Mouse (Mus musculus) retina, postnatal 1 day (tissue): ENCODE data around the gene Rprm.

ENCODE experiments used
- DNase-seq: peaks from one replicate; pipeline ENCODE4 v3.0.0-alpha.2; 2012

Rprm gene

DNA sequence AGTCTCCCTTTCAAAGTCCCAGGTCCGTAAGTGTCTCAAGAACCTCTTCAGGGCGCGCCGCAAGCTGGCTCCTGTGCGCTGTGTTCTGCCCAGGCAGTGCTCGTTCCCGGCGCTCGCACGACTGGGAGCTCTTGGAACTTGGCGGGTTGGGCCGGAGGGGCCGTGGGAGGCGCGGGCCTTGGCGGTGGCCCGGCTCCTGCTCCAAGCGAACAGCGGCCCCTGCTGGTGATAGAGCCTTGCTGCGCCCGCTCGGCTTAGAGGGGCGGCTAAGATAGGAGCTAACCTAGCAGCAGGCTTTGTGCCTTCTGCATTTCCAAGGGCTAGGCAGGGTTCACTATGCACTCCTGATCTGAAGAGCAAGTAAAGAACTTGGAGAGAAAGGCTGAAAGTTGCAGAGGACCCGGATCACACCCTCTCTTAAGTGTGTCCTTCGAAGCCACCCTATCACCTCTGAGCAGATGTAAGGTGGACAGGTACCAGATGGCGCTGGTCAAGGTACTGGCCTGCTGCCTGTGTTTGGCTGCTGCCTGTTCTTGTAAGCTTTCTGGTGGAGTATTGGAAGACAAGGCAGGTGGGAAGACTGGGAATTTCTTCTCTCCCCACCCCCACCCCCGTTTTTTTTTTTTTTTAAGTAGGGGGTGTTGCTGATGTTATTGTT lies at the start of gene Rprm:
TSS of gene Rprm (minus strand) at position 123 of the 658 bp plus-strand sequence.
- peak; percentile 94 for DNase-seq

DNA sequence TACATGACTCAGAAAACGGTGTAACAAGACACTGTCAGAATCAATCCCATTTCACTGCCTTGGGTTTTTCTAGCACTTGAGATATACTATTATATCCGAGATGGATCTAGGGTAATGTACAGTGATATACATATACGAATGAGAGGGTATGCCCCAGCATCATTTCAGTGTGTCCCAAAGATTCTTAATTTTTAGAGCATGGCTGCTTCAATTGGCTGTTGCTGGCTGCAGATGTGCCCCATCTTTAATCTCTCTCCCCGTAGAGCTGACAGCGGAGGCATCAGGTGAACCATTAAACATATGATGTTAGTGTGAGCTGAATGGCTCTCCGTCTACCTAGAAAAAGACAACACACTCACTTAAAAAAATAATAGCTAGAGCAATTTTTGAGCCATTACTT lies 34.0 kb upstream of the Rprm start:
- DNase-seq = no peak

DNA sequence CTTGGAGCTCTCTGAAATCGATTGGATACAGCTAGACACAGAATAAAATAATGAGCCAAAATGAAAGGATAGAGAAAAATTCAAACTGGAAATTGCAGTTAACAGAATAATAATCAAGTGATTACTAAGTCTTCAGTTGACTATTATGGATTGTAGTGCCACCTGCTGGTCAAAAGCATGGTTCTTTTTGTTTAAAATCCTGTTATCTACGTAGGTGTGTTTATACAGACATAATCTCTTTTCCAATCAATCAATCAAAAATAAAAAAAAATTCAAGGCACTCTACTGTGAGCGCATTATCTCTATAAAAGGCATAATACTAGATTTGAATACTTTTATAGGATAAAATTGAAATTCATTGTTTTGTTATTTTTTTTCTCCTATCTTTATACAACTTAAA lies 33.5 kb upstream of the Rprm start:
- peak; percentile 64 for DNase-seq

DNA sequence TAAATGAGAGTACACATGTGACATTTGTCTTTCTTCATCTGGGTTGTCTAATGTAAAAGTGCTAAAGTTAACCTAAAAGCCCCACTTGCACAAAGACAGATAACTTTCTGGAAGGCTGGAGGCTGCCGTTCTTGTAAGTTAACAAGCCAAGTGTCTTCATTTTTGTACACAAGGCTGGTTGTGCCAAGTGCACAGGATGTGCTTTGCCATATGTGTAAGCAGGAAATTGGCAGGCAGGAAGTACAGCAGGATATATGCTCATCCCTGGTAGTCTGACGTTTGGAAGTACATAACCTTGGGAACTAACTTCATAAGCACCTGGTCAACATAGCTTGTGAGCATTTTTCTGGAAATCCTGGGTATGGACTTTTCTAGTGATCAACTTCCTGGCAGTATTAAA lies 25.9 kb upstream of the Rprm start:
- no peak for DNase-seq

DNA sequence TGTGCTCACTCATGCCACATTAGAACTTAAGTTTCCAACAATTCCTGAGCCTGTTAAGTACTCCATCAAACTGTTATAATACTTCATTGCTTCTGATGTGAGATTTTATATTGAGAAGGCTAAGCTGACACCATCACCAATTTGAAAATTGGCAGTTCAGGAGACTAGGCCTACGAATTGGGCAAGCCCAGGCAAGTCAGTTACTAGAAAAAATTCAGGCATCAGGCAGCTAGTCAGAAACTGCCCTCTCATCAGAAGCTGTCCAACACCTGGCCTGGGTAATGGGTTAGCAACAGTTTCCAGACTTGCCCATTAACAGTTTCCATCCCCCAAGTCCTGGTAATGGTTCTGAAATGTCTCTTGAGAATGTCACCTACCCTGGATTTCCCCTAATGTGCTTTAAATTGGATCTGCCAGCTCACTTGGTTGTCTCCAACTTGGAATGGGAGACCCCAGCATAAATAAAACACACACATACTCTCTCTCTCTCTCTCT lies 20.9 kb upstream of the Rprm start:
- no peak for DNase-seq

DNA sequence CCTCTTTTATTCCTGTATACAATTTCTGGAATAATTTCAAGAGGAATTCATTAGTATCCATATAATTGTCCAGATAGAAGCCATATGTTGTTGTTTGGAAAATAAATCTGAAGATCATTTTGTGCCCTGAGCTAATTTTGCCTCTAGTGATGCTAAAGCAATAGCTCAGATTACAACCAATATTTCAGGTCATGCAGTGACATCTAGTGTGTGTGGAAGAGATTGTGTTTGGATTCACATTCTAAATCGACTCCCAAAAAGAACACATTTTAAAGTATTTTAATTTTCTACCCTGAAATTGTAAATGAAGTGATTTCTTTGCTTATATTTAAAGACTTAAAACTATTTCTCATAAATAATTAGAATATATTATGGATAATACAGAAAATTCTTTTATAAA lies 14.6 kb upstream of the Rprm start:
- DNase-seq = no peak

DNA sequence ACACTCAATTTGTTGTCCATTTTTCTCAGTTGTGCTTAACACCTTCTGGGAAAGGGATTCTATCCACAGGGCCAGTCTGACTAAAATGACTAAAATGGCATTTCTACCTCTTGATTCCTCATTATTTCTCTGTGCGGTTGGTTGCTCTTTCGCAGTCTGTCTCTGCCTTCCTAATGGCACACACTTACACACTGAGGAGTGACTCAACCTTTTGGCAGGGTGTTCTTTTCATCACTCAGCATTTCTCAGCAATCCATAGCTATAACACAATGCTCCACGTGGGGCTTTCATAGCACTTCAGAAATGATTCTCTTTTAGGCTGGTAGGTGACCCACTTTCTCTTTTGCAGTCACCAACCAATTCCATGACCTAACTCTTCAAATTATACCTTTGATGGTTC lies 7.3 kb upstream of the Rprm start:
- no peak for DNase-seq

DNA sequence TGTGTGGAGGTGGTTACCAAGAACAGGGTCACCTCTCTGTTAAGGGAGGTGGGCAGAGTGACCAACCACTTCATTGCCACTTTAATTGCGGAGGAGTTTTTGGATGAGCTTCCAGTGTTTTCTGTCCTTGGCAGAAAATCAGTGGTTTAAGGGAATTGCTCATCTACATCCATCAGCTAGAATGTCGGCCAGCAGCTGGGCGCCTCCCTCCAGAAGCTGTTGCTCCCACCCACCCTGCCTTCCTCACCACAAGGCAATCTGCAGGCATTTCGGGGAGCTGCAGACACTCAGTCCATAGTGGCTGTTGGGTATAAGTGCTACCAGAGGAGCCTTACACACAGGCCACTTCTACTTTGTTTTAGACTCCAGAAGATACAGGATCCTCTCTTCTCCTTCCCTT lies 902 bp upstream of the Rprm start:
- DNase-seq = no peak

DNA sequence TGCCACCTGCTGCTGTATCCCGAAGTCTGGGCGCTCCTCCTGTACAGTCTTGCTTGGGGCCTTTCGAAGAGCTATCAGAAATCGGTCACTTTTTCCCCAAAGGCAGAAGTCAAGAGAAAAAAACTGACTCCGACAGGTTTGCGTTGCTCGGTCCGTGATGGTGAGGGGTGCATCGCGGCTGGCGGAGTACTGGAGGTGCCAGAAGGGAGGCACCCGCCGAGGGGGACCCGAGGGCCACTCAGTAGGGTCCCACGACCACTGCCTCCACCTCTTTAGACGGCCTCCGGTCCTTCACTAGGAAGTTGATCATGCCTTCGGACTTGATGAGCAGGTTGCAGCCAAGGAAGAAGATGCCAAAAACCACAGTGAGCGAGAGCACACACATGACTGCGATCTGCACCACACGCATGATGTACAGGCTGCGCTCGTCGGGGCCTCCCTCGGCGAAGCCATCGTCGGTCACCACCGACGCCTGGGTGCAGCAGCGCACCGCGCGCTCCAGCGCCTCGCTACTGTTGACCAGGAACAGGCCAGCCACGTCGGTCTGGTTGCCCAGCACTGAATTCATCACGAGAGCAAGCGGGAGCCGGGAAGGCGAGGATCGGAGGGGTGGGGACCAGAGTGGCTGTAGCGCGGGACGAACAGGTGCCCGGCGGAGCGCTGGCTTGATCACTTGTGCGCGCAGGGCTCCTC lies 469 bp downstream of the Rprm start:
- no peak for DNase-seq

DNA sequence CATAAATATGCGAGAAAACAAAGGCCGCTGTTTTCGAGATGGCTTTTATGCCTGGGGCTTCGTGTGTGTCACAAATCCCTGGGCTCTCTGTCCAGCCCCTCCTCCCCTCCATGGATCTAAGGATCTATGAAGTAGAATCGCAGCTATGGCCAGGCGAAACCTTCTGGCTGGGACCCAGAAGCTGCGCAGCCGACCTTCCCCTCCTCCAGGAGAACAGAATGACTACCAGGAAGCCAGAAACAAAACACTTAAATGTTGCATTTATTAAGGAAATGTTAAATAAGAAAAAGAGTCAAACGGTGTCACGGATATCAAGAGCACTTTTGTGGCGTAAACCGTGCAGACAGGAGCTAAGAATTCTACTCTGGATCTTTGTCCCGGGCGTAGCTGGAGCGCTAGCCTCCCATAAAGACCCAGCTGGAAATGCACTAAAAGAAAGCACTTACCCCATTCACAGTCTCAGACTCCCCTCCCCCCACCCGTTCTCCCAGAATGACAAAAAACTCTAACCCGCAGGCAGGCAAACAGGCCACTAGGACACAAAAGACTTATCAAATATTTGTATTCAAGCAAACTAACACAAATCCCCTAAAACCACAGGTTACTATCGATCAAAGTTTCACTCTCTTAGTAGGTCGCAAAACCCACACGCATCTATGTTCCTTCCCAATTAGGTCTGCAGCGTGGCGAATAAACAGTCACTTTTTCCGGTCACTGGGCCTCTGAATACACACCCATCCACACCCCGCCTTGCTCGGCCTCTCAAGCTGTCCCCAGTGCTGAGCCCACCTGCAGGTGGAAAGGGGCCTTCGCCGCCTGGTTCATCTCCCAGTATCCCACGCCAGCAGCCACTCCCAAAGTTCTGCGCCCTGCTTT lies 1.3 kb downstream of the Rprm start:
- peak; percentile 71 for DNase-seq

DNA sequence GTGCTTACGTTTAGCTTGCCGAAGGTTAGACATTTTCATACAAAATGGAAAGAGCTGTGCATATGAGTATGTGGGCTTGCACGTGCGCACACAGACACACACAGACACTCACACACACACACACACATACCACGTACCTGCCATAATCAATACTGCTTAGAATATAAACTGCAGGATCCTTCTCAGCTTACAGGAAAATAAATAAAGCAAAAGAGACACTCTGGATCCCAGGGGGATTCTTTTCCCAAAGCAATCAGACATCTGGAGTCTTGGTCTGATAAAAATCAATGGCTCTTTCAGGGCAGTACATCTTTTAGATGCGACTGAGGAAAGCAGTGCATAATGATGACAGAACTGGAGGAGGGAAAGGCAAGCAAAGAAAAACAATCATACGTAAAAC lies 6.4 kb downstream of the Rprm start:
- DNase-seq = no peak

DNA sequence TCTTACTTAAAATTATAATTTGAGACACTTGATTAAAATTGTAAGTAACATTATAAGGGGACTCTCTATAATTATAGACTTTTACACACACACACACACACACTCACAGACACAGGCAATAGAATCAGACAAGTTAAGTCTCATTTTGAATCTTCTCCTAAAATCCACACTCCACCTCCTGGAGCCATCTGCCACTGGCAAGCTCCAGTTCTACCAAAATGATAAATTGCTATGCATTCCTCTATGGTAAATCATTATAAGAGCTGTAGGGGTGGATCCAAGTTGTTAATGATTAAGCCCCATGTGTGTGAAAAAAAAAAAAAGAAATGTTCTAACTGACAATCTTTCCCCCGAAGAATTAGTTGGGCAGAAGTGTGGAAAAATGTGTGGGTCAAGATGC lies 13.8 kb downstream of the Rprm start:
- no peak for DNase-seq

DNA sequence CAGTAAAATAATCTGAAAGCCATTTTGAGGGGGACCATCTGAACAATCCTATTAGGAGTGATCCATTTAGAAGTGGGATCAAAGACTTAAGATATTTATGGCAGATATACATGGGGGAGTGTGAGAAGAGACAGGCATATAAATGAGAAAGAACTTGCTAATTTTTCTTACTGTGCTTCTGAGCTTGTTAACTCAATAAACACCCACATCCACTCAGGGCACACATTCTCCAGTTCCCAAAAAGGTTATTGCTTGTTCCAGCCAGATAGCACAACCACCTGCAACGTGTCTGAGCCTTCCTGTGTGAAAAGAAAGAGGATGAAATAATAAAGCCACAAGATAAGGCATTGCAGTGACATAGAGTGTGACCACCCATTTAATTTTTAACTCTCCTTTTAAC lies 22.9 kb downstream of the Rprm start:
- DNase-seq = no peak

DNA sequence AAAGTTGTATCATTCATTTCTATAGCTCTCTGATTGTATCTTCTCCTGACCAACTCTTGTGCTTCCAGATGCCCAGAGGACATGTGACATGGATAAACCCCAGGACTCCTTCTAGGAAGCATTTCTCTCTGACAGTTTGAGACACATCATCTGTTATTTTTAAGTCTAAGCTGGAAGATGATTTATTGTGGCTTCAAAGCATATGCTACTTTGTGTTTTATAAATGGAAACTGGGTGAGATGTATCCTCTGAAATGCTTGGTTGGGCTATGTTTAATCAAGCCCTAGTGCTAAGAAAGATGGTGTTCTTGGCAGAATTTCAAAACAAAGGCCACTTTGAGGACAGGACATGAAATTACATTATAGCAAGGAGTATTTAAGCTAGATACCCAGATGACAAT lies 24.3 kb downstream of the Rprm start:
- DNase-seq = no peak
